Comparison of ENCODE assay signal across 23 mouse cellular contexts in genomic region chr11:37806761-37807160, GRCm38 (mm10).
DNase-seq lines count a peak whose midpoint lies in the region; ATAC-seq and TF ChIP-seq lines count a peak whose summit lies in the region.
"Had no signal": no experiment of that assay in that cellular context is flagged by ENCODE, and none has a peak within 500 bp of the region (broad histone marks: within the 10 kb centered on the region; RNA-seq: fewer than 3 reads in every experiment).

No protein-coding gene starts in this region.

- 81% methylated on average over 5 of the region's 5 CpGs for WGBS in forebrain, embryonic 14.5 days
- 89% methylated on average over 5 of the region's 5 CpGs for WGBS in forebrain, embryonic 11.5 days
- 60% methylated on average over 5 of the region's 5 CpGs for WGBS in lung, embryonic 14.5 days
- WGBS in midbrain, embryonic 11.5 days, result 85% methylated on average over 5 of the region's 5 CpGs
- 83% methylated on average over 5 of the region's 5 CpGs for WGBS in midbrain, embryonic 15.5 days

- no peaks in the 10 kb centered on the region for H3K9me3 ChIP-seq in forebrain, embryonic 14.5 days (replicated peaks; ENCODE audit: control insufficient read depth, low read length)
- no peaks in the 10 kb centered on the region for H3K9me3 ChIP-seq in forebrain, embryonic 11.5 days (ENCODE audit: control insufficient read depth, low read length)
- no peaks in the 10 kb centered on the region for H3K9me3 ChIP-seq in lung, embryonic 14.5 days (ENCODE audit: low read depth, low read length)
- no peaks in the 10 kb centered on the region for H3K9me3 ChIP-seq in midbrain, embryonic 11.5 days (ENCODE audit: control insufficient read depth, low read length)
- no peaks in the 10 kb centered on the region for H3K9me3 ChIP-seq in midbrain, embryonic 15.5 days
- H3K9me3 ChIP-seq: embryonic facial prominence, embryonic 12.5 days; embryonic facial prominence, embryonic 15.5 days; forebrain, embryonic 10.5 days; forebrain, embryonic 13.5 days had no signal

- no peak overlapping the region for H3K4me3 ChIP-seq in forebrain, embryonic 14.5 days (ENCODE audit: low read depth, low read length)
- no peak overlapping the region for H3K4me3 ChIP-seq in forebrain, embryonic 11.5 days (ENCODE audit: low read depth, low read length)
- no peak overlapping the region for H3K4me3 ChIP-seq in lung, embryonic 14.5 days (ENCODE audit: low read depth, low read length)
- no peak overlapping the region for H3K4me3 ChIP-seq in midbrain, embryonic 11.5 days (ENCODE audit: low read depth, low read length)
- H3K4me3 ChIP-seq in midbrain, embryonic 15.5 days, result no peak overlapping the region
- H3K4me3 ChIP-seq: embryonic facial prominence, embryonic 12.5 days; embryonic facial prominence, embryonic 15.5 days; erythroblast, embryonic 14.5 days; forebrain, embryonic 10.5 days; forebrain, embryonic 13.5 days had no signal

- no peak for ATAC-seq in forebrain, embryonic 14.5 days
- ATAC-seq in forebrain, embryonic 11.5 days (replicated peaks; ENCODE audit: low FRiP score), result no peak
- no peak for ATAC-seq in lung, embryonic 14.5 days (ENCODE audit: insufficient read depth)
- ATAC-seq in midbrain, embryonic 11.5 days (ENCODE audit: low FRiP score), result no peak
- ATAC-seq in midbrain, embryonic 15.5 days (replicated peaks), result no peak
- ATAC-seq: forebrain, embryonic 13.5 days had no signal

- TF ChIP-seq CTCF in lung, embryonic 14.5 days (IDR thresholded peaks at IDR 0.05; ENCODE audit: low read depth), result no peak

- DNase-seq in forebrain, embryonic 14.5 days (ENCODE audit: low spot score), result peak; percentile 52
- DNase-seq in forebrain, embryonic 11.5 days (ENCODE audit: low spot score), result no peak
- peak; percentile 10 for DNase-seq in lung, embryonic 14.5 days
- DNase-seq in lung, postnatal 4 days, result no peak
- DNase-seq in midbrain, embryonic 11.5 days (ENCODE audit: low spot score, missing footprints), result peak; percentile 60
- DNase-seq in brain, embryonic 18.5 days (ENCODE audit: low read depth, low spot score), result peak; percentile 10
- DNase-seq in kidney, adult 9 months, result no peak
- DNase-seq: adrenal gland, adult 2 months; adrenal gland, postnatal 10 days; adrenal gland, postnatal 25 days; cerebellum, adult 11 months; cerebellum, adult 18-20 months; cerebellum, adult 8-10 months; cerebellum, adult 9-11 months; cerebellum, postnatal 14 days; cerebellum, postnatal 36 days; embryo, embryonic 11 days had no signal

- H3K4me2 ChIP-seq in forebrain, embryonic 14.5 days (ENCODE audit: low read length), result no peak overlapping the region
- no peak overlapping the region for H3K4me2 ChIP-seq in forebrain, embryonic 11.5 days (ENCODE audit: low read depth, low read length, severe bottlenecking)
- no peak overlapping the region for H3K4me2 ChIP-seq in lung, embryonic 14.5 days
- no peak overlapping the region for H3K4me2 ChIP-seq in midbrain, embryonic 11.5 days
- H3K4me2 ChIP-seq in midbrain, embryonic 15.5 days, result no peak overlapping the region
- H3K4me2 ChIP-seq: embryonic facial prominence, embryonic 12.5 days; embryonic facial prominence, embryonic 15.5 days; forebrain, embryonic 13.5 days had no signal

- no peaks in the 10 kb centered on the region for H3K36me3 ChIP-seq in forebrain, embryonic 14.5 days (ENCODE audit: control insufficient read depth, insufficient read depth, low read length)
- no peaks in the 10 kb centered on the region for H3K36me3 ChIP-seq in forebrain, embryonic 11.5 days (ENCODE audit: control insufficient read depth, insufficient read depth, low read length)
- H3K36me3 ChIP-seq in lung, embryonic 14.5 days (ENCODE audit: insufficient read depth), result no peaks in the 10 kb centered on the region
- no peaks in the 10 kb centered on the region for H3K36me3 ChIP-seq in midbrain, embryonic 11.5 days (ENCODE audit: control insufficient read depth, insufficient read depth, low read length)
- H3K36me3 ChIP-seq in midbrain, embryonic 15.5 days (replicated peaks), result no peaks in the 10 kb centered on the region
- H3K36me3 ChIP-seq: embryonic facial prominence, embryonic 12.5 days; embryonic facial prominence, embryonic 15.5 days; forebrain, embryonic 10.5 days had no signal

- no peak overlapping the region for H3K27ac ChIP-seq in forebrain, embryonic 14.5 days (ENCODE audit: low read depth, low read length)
- no peak overlapping the region for H3K27ac ChIP-seq in forebrain, embryonic 11.5 days (ENCODE audit: low read depth, low read length)
- no peak overlapping the region for H3K27ac ChIP-seq in lung, embryonic 14.5 days (ENCODE audit: low read depth)
- no peak overlapping the region for H3K27ac ChIP-seq in midbrain, embryonic 11.5 days (ENCODE audit: low read depth, low read length)
- H3K27ac ChIP-seq in midbrain, embryonic 15.5 days, result no peak overlapping the region
- H3K27ac ChIP-seq: embryonic facial prominence, embryonic 12.5 days; embryonic facial prominence, embryonic 15.5 days; forebrain, embryonic 10.5 days; forebrain, embryonic 13.5 days had no signal

- H3K9ac ChIP-seq in forebrain, embryonic 14.5 days (ENCODE audit: low read length), result no peak overlapping the region
- H3K9ac ChIP-seq in forebrain, embryonic 11.5 days (ENCODE audit: low read length), result no peak overlapping the region
- no peak overlapping the region for H3K9ac ChIP-seq in lung, embryonic 14.5 days
- H3K9ac ChIP-seq in midbrain, embryonic 11.5 days (ENCODE audit: low read length), result no peak overlapping the region
- no peak overlapping the region for H3K9ac ChIP-seq in midbrain, embryonic 15.5 days
- H3K9ac ChIP-seq: embryonic facial prominence, embryonic 12.5 days; embryonic facial prominence, embryonic 15.5 days; forebrain, embryonic 13.5 days had no signal

- H3K27me3 ChIP-seq in forebrain, embryonic 14.5 days (replicated peaks; ENCODE audit: control insufficient read depth, insufficient read depth, low read length), result no peaks in the 10 kb centered on the region
- H3K27me3 ChIP-seq in forebrain, embryonic 11.5 days (ENCODE audit: control insufficient read depth, insufficient read depth, low read length), result no peaks in the 10 kb centered on the region
- no peaks in the 10 kb centered on the region for H3K27me3 ChIP-seq in lung, embryonic 14.5 days (ENCODE audit: insufficient read depth, low read length)
- no peaks in the 10 kb centered on the region for H3K27me3 ChIP-seq in midbrain, embryonic 11.5 days (ENCODE audit: control insufficient read depth, insufficient read depth, low read length)
- no peaks in the 10 kb centered on the region for H3K27me3 ChIP-seq in midbrain, embryonic 15.5 days (replicated peaks)
- H3K27me3 ChIP-seq: embryonic facial prominence, embryonic 12.5 days; embryonic facial prominence, embryonic 15.5 days; forebrain, embryonic 13.5 days had no signal

- H3K4me1 ChIP-seq in forebrain, embryonic 14.5 days (ENCODE audit: control insufficient read depth, insufficient read depth, low read length), result no peaks in the 10 kb centered on the region
- no peaks in the 10 kb centered on the region for H3K4me1 ChIP-seq in forebrain, embryonic 11.5 days (replicated peaks; ENCODE audit: control insufficient read depth, insufficient read depth, low read length)
- H3K4me1 ChIP-seq in lung, embryonic 14.5 days (ENCODE audit: insufficient read depth), result no peaks in the 10 kb centered on the region
- no peaks in the 10 kb centered on the region for H3K4me1 ChIP-seq in midbrain, embryonic 11.5 days (ENCODE audit: control insufficient read depth, insufficient read depth, low read length)
- H3K4me1 ChIP-seq in midbrain, embryonic 15.5 days, result no peaks in the 10 kb centered on the region
- H3K4me1 ChIP-seq: embryonic facial prominence, embryonic 12.5 days; embryonic facial prominence, embryonic 15.5 days; forebrain, embryonic 10.5 days; forebrain, embryonic 13.5 days had no signal

Comparison
In these comparisons a context has a peak if more than half of its experiments do, and no peak if none do; other contexts are left out.
1. DNase-seq: peak in forebrain, embryonic 14.5 days (single experiment), lung, embryonic 14.5 days (single experiment), midbrain, embryonic 11.5 days (single experiment) and brain, embryonic 18.5 days (single experiment); none in forebrain, embryonic 11.5 days (single experiment), lung, postnatal 4 days (0 of 2) and kidney, adult 9 months (single experiment).